Mouse (Mus musculus): ENCODE results near the gene H60c. TPM values are rescaled to one million over a fixed set of nuclear protein-coding genes. Genes with fewer than 3 reads are reported as not detected.
"Not testable (repeated sequence)": the region's sequence is repeated elsewhere in the genome, so short reads cannot be mapped to it uniquely, and the experiment has no call there.

H60c gene
- polyA plus RNA-seq, 1 experiment = not detected

DNA sequence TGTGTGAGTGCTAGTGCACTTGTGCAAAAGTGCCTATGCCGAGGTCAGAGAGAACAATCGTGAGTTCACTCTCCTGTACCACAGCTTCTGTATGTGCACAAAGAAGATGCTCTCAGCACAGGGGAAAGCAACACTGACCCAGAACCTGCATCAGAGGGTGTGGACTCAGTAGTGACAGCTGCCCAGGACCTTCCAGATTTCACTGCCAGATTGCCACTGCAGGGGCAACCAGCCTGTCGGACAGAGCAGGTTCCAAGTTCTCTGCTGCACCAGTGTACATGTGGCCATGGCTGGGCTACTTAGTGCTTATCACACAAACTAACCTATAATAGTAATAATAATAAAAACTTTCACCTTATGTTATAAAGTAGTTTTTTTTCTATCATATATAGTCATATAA is 10.2 kb downstream of the H60c start:
- no peaks in the 10 kb centered on the region for H3K36me3 ChIP-seq (ENCODE audit: control insufficient read depth)
- no peaks in the 10 kb centered on the region for H3K27me3 ChIP-seq (ENCODE audit: control insufficient read depth)
- TF ChIP-seq TAL1 (IDR thresholded peaks at IDR 0.05; ENCODE audit: low read length) (no peak), GATA1 (IDR thresholded peaks at IDR 0.05; ENCODE audit: low read length) (no peak)
- peaks cover 3% of the 10 kb centered on the region; the same call in 1 of the 2 replicates for H3K9me3 ChIP-seq (ENCODE audit: control insufficient read depth, low read length)
- no peak overlapping the region for H3K4me3 ChIP-seq (replicated peaks)
- H3K4me1 ChIP-seq (ENCODE audit: control insufficient read depth) = no peaks in the 10 kb centered on the region

DNA sequence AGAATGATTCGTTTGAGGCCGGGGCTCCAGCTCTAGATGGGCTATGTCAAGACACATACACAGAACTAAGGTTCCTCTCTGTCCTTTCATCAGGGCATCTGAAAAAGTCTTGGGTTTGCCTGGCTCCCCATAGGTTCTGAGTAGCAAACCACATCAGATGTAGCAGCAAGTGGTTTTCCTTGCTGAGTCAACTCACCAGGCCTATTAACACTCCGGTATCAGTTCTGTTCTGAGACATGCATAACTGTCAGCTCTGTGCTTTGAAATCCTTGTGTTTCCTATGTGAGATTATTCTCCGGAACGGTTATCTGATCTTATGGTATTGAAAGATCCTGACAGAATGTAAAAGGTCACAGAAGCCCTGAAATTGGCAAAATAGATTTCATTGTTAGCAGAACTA is 29.1 kb downstream of the H60c start:
- not testable (repeated sequence) for H3K27me3 ChIP-seq (ENCODE audit: control insufficient read depth); H3K4me1 ChIP-seq (ENCODE audit: control insufficient read depth); H3K9me3 ChIP-seq (ENCODE audit: control insufficient read depth, low read length); H3K4me3 ChIP-seq (replicated peaks); H3K36me3 ChIP-seq (ENCODE audit: control insufficient read depth)

- Histone ChIP-seq H3K4me1 (ENCODE audit: control insufficient read depth) (peaks cover 2% of the 10 kb centered on the region; the same call in 1 of the 2 replicates), H3K4me3 (replicated peaks) (no peak overlapping the region), H3K9me3 (ENCODE audit: control insufficient read depth, low read length) (no peaks in the 10 kb centered on the region), H3K27me3 (ENCODE audit: control insufficient read depth) (no peaks in the 10 kb centered on the region), H3K36me3 (ENCODE audit: control insufficient read depth) (no peaks in the 10 kb centered on the region)
- TF ChIP-seq GATA1 (IDR thresholded peaks at IDR 0.05; ENCODE audit: low read length) = no peak
- TF ChIP-seq TAL1 (IDR thresholded peaks at IDR 0.05; ENCODE audit: low read length) = no peak
Observed at GRCm38 (mm10) chr10:3236638-3237270, 30.8 kb downstream of the H60c start.

DNA sequence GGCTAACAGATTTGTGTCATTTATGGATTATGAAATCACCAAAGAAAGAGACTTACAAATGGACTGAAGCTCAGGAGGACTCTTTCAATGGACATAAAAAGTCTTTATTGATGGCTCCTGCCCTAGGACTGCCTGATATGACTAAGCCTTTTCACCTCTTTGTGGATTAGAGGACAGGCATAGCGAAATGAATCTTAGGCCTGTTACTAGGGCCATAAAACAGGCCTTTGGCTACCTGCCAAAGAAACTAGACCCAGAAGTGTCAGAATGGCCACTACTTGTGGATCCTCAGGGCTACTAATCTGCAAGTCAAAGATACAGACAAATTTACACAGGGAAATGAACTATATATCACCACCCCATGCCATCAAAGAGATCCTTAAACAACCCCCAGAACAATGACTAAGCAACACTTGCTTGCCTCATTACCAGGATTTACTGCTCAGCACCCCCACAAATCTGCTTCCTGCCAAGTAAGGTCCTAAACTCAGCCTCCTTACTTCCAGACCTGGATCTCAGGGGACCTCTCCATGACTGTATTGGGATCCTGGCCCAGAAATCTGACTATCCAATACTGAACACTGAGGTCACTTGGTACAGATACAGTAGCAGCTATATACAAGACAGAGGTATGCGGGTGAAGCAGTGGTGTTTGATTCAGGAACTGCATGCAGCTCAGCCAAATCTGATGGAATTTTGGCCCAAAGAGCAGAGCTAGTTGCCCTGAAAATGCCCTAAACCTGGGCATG is 39.0 kb downstream of the H60c start:
- no peaks in the 10 kb centered on the region for H3K4me1 ChIP-seq (ENCODE audit: control insufficient read depth)
- no peaks in the 10 kb centered on the region for H3K27me3 ChIP-seq (ENCODE audit: control insufficient read depth)
- H3K36me3 ChIP-seq (ENCODE audit: control insufficient read depth) = no peaks in the 10 kb centered on the region
- H3K9me3 ChIP-seq (ENCODE audit: control insufficient read depth, low read length) = no peaks in the 10 kb centered on the region
- no peak overlapping the region for H3K4me3 ChIP-seq (replicated peaks)
- no peak for TF ChIP-seq GATA1 (IDR thresholded peaks at IDR 0.05; ENCODE audit: low read length)
- no peak for TF ChIP-seq TAL1 (IDR thresholded peaks at IDR 0.05; ENCODE audit: low read length)

Other genes with a start within 250 kb of the H60c start
- gene Ppp1r14c, start 98.3 kb upstream of the H60c start, polyA plus RNA-seq (2012) = not detected in 2 replicates

All from erythroblast, embryonic 14.5 days (primary cell).